Mouse (Mus musculus) kidney, embryonic 15.5 days (tissue): Measurements from ENCODE around the gene Col9a1. TPM values are rescaled to one million over a fixed set of nuclear protein-coding genes. Genes with fewer than 3 reads are reported as not detected.

ENCODE experiments used
- ATAC-seq: fragments of 200-750 bp; cut with Nextera tagmentation; replicated peaks from 2 replicates; pipeline ENCODE4 v1.8.0; 2017; ENCODE audit warnings: moderate TSS enrichment; ENCODE audit not compliant: low FRiP score
- H3K27ac ChIP-seq: fragments of 300-500 bp; sonication (generic); 2 replicates; pipeline ENCODE4 v1.5.1; 2015; ENCODE audit warnings: mild to moderate bottlenecking, inconsistent platforms
- H3K27me3 ChIP-seq: fragments of 300-500 bp; sonication (generic); 2 replicates; pipeline ENCODE4 v1.6.1; 2015; ENCODE audit warnings: inconsistent platforms
- H3K36me3 ChIP-seq: fragments of 300-500 bp; sonication (generic); 2 replicates; pipeline ENCODE4 v1.6.1; 2015; ENCODE audit warnings: inconsistent platforms
- H3K4me1 ChIP-seq: fragments of 300-500 bp; sonication (generic); 2 replicates; pipeline ENCODE4 v1.6.1; 2015; ENCODE audit warnings: inconsistent platforms
- H3K4me2 ChIP-seq: fragments of 300-500 bp; sonication (generic); 2 replicates; pipeline ENCODE4 v1.6.1; 2015; ENCODE audit warnings: moderate library complexity, mild to moderate bottlenecking, inconsistent platforms
- H3K4me3 ChIP-seq: fragments of 300-500 bp; sonication (generic); replicated peaks from 2 replicates; pipeline ENCODE4 v1.5.1; 2015; ENCODE audit warnings: mild to moderate bottlenecking, inconsistent platforms
- H3K9ac ChIP-seq: fragments of 300-500 bp; sonication (generic); 2 replicates; pipeline ENCODE4 v1.6.1; 2015; ENCODE audit warnings: mild to moderate bottlenecking, inconsistent platforms
- H3K9me3 ChIP-seq: fragments of 300-500 bp; sonication (generic); replicated peaks from 2 replicates; pipeline ENCODE4 v1.6.1; 2016; ENCODE audit warnings: inconsistent platforms
- WGBS: fragments of 180-500 bp; shearing (Covaris S2); methylation state at CpG from one replicate; pipeline ENCODE4 v1.1.7; 2015; ENCODE audit warnings: mixed read lengths; 5-methylcytosine and 5-hydroxymethylcytosine counted together
- polyA plus RNA-seq: library from polyadenylated mRNA; unstranded; fragments of >200 nt; fragmentation: Nextera tagmentation; extraction: Ambion mirVana; gene quantifications from 2 replicates; pipeline ENCODE4 v1.2.1, GENCODE M21; 2015

The Col9a1 gene
- polyA plus RNA-seq = 8.1 and 12.7 TPM in 2 replicates

DNA sequence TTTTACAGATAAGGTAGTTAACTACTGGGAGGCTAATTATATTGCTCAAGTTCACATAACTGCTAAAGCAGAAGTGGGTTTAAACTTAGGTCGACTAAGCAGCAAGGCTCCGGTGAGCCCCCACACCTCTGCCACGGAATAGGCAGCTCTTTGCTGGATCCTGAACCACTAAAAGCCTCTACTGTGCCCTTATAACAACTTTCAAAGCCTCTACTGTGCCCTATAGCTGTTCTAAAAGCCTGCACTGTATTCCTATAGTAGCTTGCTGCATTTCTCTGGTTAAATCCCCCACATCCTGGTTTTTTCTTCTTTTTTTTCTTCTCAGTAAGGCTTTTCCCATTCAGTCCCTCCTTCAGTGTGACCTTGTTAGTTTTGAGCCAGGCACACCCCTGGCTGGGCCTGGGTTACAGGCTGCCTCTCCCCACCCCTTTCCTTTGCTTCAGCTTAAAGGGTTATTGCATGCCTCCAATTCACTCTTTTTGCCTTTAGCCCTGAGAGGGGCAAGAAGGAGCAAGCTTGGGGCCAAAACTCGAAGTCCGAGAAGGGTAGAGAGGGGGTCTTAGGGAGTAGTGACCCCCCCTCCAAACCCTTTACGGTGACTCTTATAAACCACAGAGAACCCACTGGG lies at the start of gene Col9a1:
Gene Col9a1 (plus strand): TSS at position 387 of the 628 bp plus-strand sequence.
- no peak within 1 kb of the TSS for H3K4me2 ChIP-seq
- ATAC-seq = no peak
- no peaks in the 10 kb centered on the region for H3K4me1 ChIP-seq
- H3K27me3 ChIP-seq = no peaks in the 10 kb centered on the region
- H3K27ac ChIP-seq = no peak within 1 kb of the TSS
- H3K36me3 ChIP-seq = no peaks in the 10 kb centered on the region
- no peaks in the 10 kb centered on the region for H3K9me3 ChIP-seq
- no peak within 1 kb of the TSS for H3K4me3 ChIP-seq
- H3K9ac ChIP-seq = no peak within 1 kb of the TSS
- WGBS = 78% methylated on average over 6 of the region's 6 CpGs

DNA sequence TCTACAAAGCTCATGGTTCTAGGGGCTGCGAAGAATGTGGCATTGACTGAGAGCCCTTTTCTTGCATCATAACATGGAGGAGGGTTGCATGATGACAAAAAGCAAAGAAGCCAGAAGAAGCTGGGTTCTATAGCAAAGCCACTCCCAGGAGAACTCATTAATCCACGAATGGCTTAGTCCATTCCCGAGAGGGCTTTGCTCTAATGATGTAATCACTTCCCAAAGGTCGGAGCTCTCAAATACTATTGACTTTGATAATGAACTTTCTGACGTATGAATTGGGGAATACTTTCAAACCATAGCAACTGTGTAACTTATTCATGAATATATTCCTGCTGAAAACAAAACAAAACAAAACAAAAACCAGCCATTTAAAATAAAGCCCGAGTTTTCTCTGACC lies 49.5 kb upstream of the Col9a1 start:
- H3K27ac ChIP-seq = no peak overlapping the region
- WGBS = 69% methylated on average over 6 of the region's 6 CpGs
- no peak for ATAC-seq
- H3K36me3 ChIP-seq = no peaks in the 10 kb centered on the region
- H3K27me3 ChIP-seq = no peaks in the 10 kb centered on the region
- no peak overlapping the region for H3K9ac ChIP-seq
- no peaks in the 10 kb centered on the region for H3K9me3 ChIP-seq
- H3K4me2 ChIP-seq = no peak overlapping the region
- no peaks in the 10 kb centered on the region for H3K4me1 ChIP-seq
- H3K4me3 ChIP-seq = no peak overlapping the region

DNA sequence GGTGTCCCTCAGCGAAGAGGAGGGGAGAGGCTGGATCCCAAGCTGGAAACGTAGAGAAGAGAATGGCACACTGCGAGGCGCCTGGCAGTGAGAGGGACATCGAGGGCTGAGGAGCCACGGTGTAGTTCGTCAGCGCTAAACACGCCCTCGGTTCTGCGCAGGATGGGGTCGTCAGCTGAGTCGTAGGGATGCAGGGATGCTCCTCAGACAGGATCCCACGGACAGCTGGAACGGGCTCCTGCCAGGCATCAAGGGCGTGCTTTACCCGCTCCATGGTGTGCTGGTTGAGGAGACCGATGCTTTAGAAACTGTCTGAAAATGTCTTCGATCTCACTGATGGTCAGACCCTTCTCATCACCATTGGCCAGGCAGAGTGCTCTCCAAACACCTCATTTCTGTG lies 43.6 kb upstream of the Col9a1 start:
- no peak for ATAC-seq

DNA sequence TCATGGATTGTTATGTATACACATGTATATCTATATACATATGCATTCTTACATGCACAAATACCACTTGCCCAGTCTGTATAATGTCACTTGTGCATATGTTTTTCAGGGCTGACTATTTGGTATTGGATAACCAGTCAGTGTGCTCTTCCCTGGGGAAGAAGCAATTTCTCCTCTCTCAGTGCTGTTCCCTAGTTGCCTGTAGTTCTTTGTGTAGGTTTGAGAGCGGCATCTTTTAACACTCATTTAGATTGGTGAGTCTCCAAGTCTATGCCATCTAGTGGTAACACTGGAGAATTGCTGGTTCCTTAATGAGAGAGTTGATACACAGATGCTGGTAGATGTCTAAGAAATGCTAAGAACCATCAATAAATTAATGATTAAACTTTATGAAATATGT lies 42.6 kb upstream of the Col9a1 start:
- Histone ChIP-seq H3K36me3 (no peaks in the 10 kb centered on the region), H3K9ac (no peak overlapping the region), H3K27ac (no peak overlapping the region), H3K4me2 (no peak overlapping the region), H3K9me3 (no peaks in the 10 kb centered on the region), H3K4me3 (no peak overlapping the region), H3K4me1 (no peaks in the 10 kb centered on the region), H3K27me3 (peaks cover 5% of the 10 kb centered on the region; the same call in 1 of the 2 replicates)
- 6% methylated on average over 1 of the region's 1 CpGs for WGBS
- no peak for ATAC-seq

More for the DNA sequence above, 43.6 kb upstream of the Col9a1 start:
- H3K4me3 ChIP-seq = no peak overlapping the region
- WGBS = 45% methylated on average over 19 of the region's 19 CpGs
- no peak overlapping the region for H3K9ac ChIP-seq
- H3K27ac ChIP-seq = no peak overlapping the region
- H3K27me3 ChIP-seq = peaks cover 5% of the 10 kb centered on the region; the same call in 1 of the 2 replicates
- H3K36me3 ChIP-seq = no peaks in the 10 kb centered on the region
- H3K9me3 ChIP-seq = no peaks in the 10 kb centered on the region
- peak overlapping the region; percentile 25 for H3K4me2 ChIP-seq
- no peaks in the 10 kb centered on the region for H3K4me1 ChIP-seq

DNA sequence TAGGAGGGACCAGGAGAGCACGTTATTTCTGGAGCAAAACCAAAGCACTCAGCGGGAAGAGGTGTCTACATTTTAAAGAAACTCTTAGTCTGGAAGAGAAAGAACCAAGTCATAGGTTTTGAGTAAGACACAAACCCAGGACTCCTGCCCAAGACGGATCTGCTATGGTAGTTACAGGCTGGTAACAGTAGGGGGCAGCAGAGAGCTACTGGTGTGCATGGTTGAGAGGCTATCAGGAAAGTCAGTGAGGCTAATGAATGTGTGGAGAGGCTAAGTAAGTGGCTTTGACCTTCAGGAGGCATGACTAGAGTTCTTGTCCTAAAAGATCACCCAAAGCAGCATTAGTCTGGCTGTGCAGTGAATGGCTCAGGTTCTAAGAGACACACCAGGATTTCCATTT lies 40.3 kb upstream of the Col9a1 start:
- Histone ChIP-seq H3K9me3 (no peaks in the 10 kb centered on the region), H3K27ac (no peak overlapping the region), H3K4me1 (no peaks in the 10 kb centered on the region), H3K4me3 (no peak overlapping the region), H3K36me3 (no peaks in the 10 kb centered on the region), H3K9ac (no peak overlapping the region), H3K4me2 (0 out of 2 replicates have a peak overlapping the region, but pooled peaks have one; percentile 7), H3K27me3 (peaks cover 5% of the 10 kb centered on the region; the same call in 1 of the 2 replicates)
- WGBS = 9% methylated on average over 3 of the region's 3 CpGs
- ATAC-seq = no peak

DNA sequence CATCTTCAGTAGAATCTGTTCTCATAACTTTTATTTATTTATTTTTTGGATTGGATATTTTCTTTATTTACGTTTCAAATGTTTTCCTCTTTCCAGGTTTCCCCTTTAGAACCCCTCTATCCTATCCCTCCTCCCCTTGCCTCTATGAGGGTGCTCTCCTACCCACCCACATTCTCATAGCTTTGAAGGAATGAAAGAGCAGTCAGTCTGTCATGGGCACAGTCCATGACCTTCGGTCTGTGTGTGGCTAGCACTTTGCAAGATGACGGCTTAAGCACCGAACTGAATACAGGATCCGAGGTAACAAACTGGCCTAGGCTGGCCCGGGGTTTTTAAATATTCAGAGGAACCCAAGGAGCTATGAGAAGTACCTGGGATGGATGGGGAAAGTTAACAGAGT lies 36.9 kb upstream of the Col9a1 start:
- ATAC-seq = no peak
- Histone ChIP-seq H3K36me3 (no peaks in the 10 kb centered on the region), H3K9me3 (no peaks in the 10 kb centered on the region), H3K9ac (no peak overlapping the region), H3K27me3 (no peaks in the 10 kb centered on the region), H3K4me2 (no peak overlapping the region), H3K4me3 (no peak overlapping the region), H3K27ac (no peak overlapping the region), H3K4me1 (no peaks in the 10 kb centered on the region)
- WGBS = 85% methylated on average over 6 of the region's 6 CpGs

DNA sequence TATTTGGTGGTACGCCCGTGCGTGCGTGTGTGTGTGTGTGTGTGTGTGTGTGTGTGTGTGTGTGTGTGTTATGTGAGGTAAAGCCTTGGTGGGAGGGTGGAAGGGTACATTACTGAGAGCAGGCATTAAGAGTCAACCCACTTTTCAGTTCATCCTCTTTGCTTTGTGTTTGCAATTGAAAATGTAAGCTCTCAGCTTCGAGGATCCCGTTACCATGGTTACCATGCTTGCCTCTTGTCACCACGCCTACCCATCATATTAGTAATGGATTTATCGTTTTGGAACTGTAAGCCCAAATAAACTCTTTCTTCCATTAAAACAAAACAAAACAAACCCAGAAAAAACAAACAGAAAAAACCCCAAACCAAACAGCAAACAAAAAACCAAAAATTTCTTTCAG lies 33.9 kb upstream of the Col9a1 start:
- no peak for ATAC-seq
- WGBS = 94% methylated on average over 8 of the region's 8 CpGs
- Histone ChIP-seq H3K9me3 (no peaks in the 10 kb centered on the region), H3K9ac (no peak overlapping the region), H3K4me1 (no peaks in the 10 kb centered on the region), H3K4me2 (no peak overlapping the region), H3K36me3 (no peaks in the 10 kb centered on the region), H3K27me3 (no peaks in the 10 kb centered on the region), H3K4me3 (no peak overlapping the region), H3K27ac (no peak overlapping the region)

DNA sequence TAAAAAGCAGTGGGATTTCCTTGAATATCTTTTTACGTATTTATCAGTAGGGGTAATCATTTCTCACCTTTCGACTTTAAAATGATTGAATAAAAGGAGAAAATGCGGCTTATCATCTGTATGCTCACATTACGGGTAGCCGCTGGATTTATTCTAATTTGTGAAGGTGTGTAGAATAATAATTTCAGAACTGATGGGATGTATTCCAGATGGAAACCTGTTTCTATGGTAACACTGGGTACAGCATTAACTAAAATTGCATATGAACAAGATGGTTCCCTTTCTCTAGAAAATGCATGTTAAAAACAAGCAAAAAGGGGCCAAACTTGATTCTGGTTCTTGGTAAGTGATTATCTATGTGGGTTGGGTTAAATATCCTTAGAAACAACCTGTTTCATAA lies 19.7 kb upstream of the Col9a1 start:
- no peaks in the 10 kb centered on the region for H3K36me3 ChIP-seq
- H3K9ac ChIP-seq = no peak overlapping the region
- H3K4me1 ChIP-seq = no peaks in the 10 kb centered on the region
- no peaks in the 10 kb centered on the region for H3K27me3 ChIP-seq
- H3K4me3 ChIP-seq = no peak overlapping the region
- H3K4me2 ChIP-seq = no peak overlapping the region
- H3K27ac ChIP-seq = no peak overlapping the region
- H3K9me3 ChIP-seq = no peaks in the 10 kb centered on the region
- WGBS = 95% methylated on average over 5 of the region's 5 CpGs
- ATAC-seq = no peak

DNA sequence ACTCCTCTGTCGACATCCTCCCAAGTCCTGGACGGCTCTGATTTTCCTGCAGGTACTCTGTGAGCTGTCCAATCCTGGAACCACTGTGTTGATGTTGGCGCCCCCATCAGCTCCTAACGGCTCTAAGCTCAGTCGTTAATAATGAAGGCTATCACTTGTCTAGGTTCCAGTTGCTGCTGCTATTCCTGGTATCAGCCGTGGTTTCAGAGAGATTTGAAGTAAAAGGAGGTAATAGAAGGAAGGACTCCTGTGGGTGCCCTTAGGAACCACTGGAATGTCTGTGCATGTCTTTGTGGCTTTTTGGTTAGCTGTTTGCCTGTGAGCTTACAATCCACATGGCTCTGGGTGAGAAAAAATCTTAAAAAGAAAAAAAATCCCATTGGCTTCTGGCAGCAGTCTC lies 8.0 kb upstream of the Col9a1 start:
- no peaks in the 10 kb centered on the region for H3K36me3 ChIP-seq
- no peak overlapping the region for H3K9ac ChIP-seq
- no peaks in the 10 kb centered on the region for H3K27me3 ChIP-seq
- ATAC-seq = no peak
- H3K4me2 ChIP-seq = no peak overlapping the region
- H3K4me1 ChIP-seq = 0 out of 2 replicates have a peak, but pooled peaks cover 2% of the 10 kb centered on the region
- 26% methylated on average over 6 of the region's 6 CpGs for WGBS
- H3K9me3 ChIP-seq = no peaks in the 10 kb centered on the region
- no peak overlapping the region for H3K27ac ChIP-seq
- no peak overlapping the region for H3K4me3 ChIP-seq

DNA sequence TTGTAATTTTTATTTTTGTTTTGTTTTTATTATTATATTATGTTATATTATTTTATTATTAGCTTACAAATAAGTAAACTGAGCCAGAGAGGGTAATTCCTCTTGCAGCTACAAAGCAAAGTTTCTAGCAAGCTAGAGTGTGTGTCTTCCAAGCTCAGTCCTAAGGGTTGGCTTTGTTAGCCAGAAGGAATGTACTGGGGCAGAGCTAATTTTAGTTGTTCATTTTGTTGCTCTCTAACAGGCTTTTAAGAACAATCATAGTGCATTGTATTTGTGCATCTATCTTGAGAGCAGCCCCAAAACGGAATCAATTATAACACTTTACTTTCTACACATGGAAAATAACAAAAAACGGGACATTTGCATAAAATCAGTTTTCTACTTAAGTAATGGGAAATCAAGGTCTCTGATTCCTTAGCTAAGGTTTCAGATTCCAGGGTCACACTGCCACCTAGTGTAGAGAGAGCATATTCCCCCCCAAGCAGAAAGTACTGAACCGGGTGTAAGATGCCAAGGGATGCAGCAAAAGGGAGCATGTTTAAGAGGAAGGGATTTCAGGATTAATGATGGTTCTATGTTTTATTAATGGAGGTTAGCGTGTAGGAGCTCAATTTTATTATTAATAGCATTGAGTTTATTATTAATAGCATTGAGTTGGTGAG lies 6.1 kb upstream of the Col9a1 start:
- H3K4me2 ChIP-seq = no peak overlapping the region
- no peak overlapping the region for H3K9ac ChIP-seq
- no peak overlapping the region for H3K27ac ChIP-seq
- H3K9me3 ChIP-seq = no peaks in the 10 kb centered on the region
- 0 out of 2 replicates have a peak, but pooled peaks cover 2% of the 10 kb centered on the region for H3K4me1 ChIP-seq
- no peaks in the 10 kb centered on the region for H3K27me3 ChIP-seq
- 3% methylated on average over 4 of the region's 4 CpGs for WGBS
- no peak overlapping the region for H3K4me3 ChIP-seq
- ATAC-seq = 0 out of 2 replicates have a peak, but pooled peaks have one; percentile 64
- H3K36me3 ChIP-seq = no peaks in the 10 kb centered on the region

DNA sequence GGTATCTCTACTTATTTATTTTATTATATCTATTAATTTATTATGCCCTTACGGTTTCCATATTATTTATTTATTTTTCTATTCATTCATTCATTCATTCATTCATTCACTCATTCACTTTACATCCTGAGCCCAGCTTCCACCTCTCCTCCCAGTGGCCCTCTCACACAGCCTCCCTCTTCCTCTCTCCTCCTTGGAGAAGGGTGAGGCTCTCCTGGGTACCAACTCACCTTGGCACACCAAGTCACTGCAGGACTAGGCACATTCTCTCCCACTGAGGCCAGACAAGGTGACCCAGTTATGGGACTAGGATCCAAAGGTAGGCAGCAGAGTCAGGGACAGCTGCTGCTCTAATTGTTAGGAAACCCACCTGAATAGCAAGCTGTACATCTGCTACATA lies 5.5 kb upstream of the Col9a1 start:
- Histone ChIP-seq H3K4me1 (0 out of 2 replicates have a peak, but pooled peaks cover 2% of the 10 kb centered on the region), H3K9me3 (no peaks in the 10 kb centered on the region), H3K36me3 (no peaks in the 10 kb centered on the region), H3K27me3 (no peaks in the 10 kb centered on the region), H3K4me3 (no peak overlapping the region), H3K27ac (no peak overlapping the region), H3K9ac (no peak overlapping the region), H3K4me2 (no peak overlapping the region)
- no peak for ATAC-seq
- 75% methylated on average over 1 of the region's 1 CpGs for WGBS

DNA sequence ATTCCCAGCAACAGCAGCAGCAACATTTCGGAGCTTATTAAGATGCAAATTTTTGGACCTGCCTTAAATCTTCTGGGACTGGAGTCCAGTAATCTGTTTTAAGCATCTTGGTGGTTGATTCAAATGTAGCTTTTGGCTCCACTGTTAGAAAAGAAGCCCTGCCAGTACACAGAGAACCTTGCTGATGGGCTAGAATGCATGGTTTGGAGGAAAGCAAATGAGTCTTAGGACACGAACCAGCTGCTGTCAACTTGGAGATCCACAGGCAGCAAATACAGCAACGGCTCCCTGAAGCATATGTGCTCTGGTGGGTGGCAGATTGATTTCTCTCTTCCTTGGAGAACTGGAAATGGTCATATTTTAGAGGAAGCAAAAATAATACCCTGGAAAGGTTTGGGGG lies 4.8 kb upstream of the Col9a1 start:
- no peak for ATAC-seq
- Histone ChIP-seq H3K4me1 (0 out of 2 replicates have a peak, but pooled peaks cover 2% of the 10 kb centered on the region), H3K27me3 (no peaks in the 10 kb centered on the region), H3K36me3 (no peaks in the 10 kb centered on the region), H3K4me3 (no peak overlapping the region), H3K27ac (0 out of 2 replicates have a peak overlapping the region, but pooled peaks have one; percentile 14), H3K4me2 (no peak overlapping the region), H3K9ac (no peak overlapping the region), H3K9me3 (no peaks in the 10 kb centered on the region)
- WGBS = 44% methylated on average over 3 of the region's 3 CpGs
